Mouse (Mus musculus): ENCODE measurements around the gene Socs7.

DNA sequence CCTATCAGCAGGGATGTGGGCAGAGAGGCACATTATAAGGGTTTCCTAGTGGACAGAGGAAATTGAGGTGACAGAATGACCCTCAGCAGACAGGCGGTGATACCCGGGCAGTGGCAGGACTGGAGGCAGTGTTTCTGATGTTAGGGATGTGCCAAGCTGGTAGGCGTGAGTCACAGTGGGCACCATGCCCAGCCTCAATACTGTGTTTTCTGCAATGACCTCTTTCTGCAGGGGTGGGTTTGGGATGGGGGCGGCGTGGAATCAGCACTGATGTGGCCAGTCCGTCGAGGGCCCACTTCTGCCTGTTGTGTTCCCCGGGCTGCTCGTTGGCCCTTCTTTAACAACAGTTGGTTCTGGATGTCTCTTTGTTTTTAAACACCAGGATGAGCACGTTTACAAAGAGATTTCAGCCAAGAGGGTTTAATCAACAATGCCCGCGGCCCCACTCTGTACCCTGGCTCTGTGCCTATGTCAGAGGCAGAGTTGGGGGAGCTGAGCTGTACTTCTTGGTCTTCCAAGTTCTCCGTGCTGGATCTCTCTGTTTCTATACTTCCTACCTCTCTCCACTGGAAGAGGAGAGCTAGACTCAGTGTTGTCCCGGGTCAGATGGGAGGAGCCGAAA, 78.8 kb downstream of the Socs7 start:
- TF ChIP-seq POLR2A (IDR thresholded peaks at IDR 0.05; ENCODE audit: low read depth, low read length) (no peak), CTCF (conservative IDR thresholded peaks at IDR 0.05; ENCODE audit: insufficient read depth, insufficient read length, low read depth, low read length) (no peak)
